In the genomic region with DNA sequence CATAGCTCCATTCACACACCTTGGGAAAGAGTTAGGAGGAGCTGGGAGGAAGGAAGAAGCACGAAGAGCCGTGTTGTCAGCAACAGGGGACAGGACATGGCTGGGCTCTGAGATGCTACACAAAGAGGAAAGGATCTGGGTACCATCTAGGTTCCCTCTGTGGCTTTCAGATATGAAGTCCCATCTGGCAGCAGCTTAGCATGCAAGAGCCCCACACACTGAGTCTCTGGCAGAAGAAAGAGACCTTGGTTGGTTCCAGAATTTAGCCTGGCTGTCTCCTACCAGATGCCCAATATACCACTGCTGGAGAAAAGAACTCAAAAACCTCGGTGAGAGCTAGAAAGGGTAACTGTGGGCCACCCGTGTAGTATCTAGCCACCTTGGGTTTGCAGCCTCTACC, we compare ENCODE assay signal across 20 mouse cellular contexts.
"Had no signal": no experiment of that assay in that cellular context is flagged by ENCODE, and none has a peak within 500 bp of the region (broad histone marks: within the 10 kb centered on the region; RNA-seq: fewer than 3 reads in every experiment).

No protein-coding gene starts in this region.

- DNase-seq: kidney, adult 9 months; kidney, postnatal 14 days; kidney, postnatal 4 days; liver; lung, adult 18-20 months; lung, postnatal 10 days; lung, postnatal 36 days; retina, postnatal 1 day; thymus, adult 18-20 months; thymus, postnatal 36 days had no signal

- H3K4me3 ChIP-seq: limb, embryonic 12.5 days; liver, embryonic 12.5 days; liver, embryonic 15.5 days; lung, embryonic 15.5 days; megakaryocyte, embryonic 14.5 days; midbrain, embryonic 10.5 days; midbrain, embryonic 13.5 days; myocyte; neural tube, embryonic 13.5 days had no signal

- ATAC-seq: liver, embryonic 12.5 days; midbrain, embryonic 13.5 days; midbrain, embryonic 16.5 days had no signal

- H3K27ac ChIP-seq: limb, embryonic 12.5 days; liver, embryonic 12.5 days; liver, embryonic 15.5 days; lung, embryonic 15.5 days; midbrain, embryonic 10.5 days; midbrain, embryonic 13.5 days; neural tube, embryonic 13.5 days had no signal
